Mouse (Mus musculus): ENCODE data around the gene Ccer2.

GRCm38 (mm10) chr7:28808221-28808941 lies 52.4 kb downstream of the Ccer2 start, which contains the start of gene Hnrnpl:
- TF ChIP-seq CTCF (IDR thresholded peaks at IDR 0.05; ENCODE audit: extremely low read depth, insufficient read depth, low read length) (no peak), POLR2A (IDR thresholded peaks at IDR 0.05; ENCODE audit: extremely low read depth, insufficient read depth, low read length) (peak; percentile 21; the same call in 1 of the 2 replicates)

Measured in cortical plate, adult 2 months (tissue).